Mouse (Mus musculus) stomach, embryonic 14.5 days (tissue): ENCODE results near the gene Insig1. TPM values are rescaled to one million over a fixed set of nuclear protein-coding genes. Genes with fewer than 3 reads are reported as not detected.

Experiments used
- ATAC-seq: fragments of 200-750 bp; cut with Nextera tagmentation; 2 replicates; pipeline ENCODE4 v1.8.0; 2017; ENCODE audit warnings: low read depth, moderate TSS enrichment; ENCODE audit not compliant: insufficient number of reproducible peaks, insufficient read depth, low FRiP score
- H3K27ac ChIP-seq: fragments of 300-500 bp; sonication (generic); 2 replicates; pipeline ENCODE4 v1.5.1; 2014; ENCODE audit warnings: mild to moderate bottlenecking, low read length, moderate library complexity, mixed read lengths
- H3K27me3 ChIP-seq: fragments of 300-500 bp; sonication (generic); 2 replicates; pipeline ENCODE4 v1.6.1; 2014; ENCODE audit warnings: low read length, control low read depth, mixed read lengths; ENCODE audit not compliant: control insufficient read depth, insufficient read depth
- H3K36me3 ChIP-seq: fragments of 300-500 bp; sonication (generic); 2 replicates; pipeline ENCODE4 v1.6.1; 2014; ENCODE audit warnings: mild to moderate bottlenecking, control low read depth, low read length, moderate library complexity, mixed read lengths; ENCODE audit not compliant: control insufficient read depth, insufficient read depth
- H3K4me1 ChIP-seq: fragments of 300-500 bp; sonication (generic); 2 replicates; pipeline ENCODE4 v1.6.1; 2014; ENCODE audit warnings: low read length, control low read depth, mixed read lengths; ENCODE audit not compliant: control insufficient read depth, insufficient read depth
- H3K4me2 ChIP-seq: fragments of 300-500 bp; sonication (generic); replicated peaks from 2 replicates; pipeline ENCODE4 v1.6.1; 2014; ENCODE audit warnings: low read depth, low read length, control low read depth
- H3K4me3 ChIP-seq: fragments of 300-500 bp; sonication (generic); 2 replicates; pipeline ENCODE4 v1.5.1; 2014; ENCODE audit warnings: low read depth, low read length, control low read depth
- H3K9ac ChIP-seq: fragments of 300-500 bp; sonication (generic); replicated peaks from 2 replicates; pipeline ENCODE4 v1.6.1; 2014; ENCODE audit warnings: low read depth, mild to moderate bottlenecking, control low read depth, low read length, moderate library complexity, mixed read lengths
- H3K9me3 ChIP-seq: fragments of 300-500 bp; sonication (generic); 2 replicates; pipeline ENCODE4 v1.6.1; 2016; ENCODE audit warnings: low read depth, low read length, control low read depth; ENCODE audit not compliant: control insufficient read depth
- WGBS: fragments of 180-500 bp; shearing (Covaris S2); extraction: QIAGEN DNeasy Blood & Tissue Kit; methylation state at CpG from one replicate; pipeline ENCODE4 v1.1.7; 2014; 5-methylcytosine and 5-hydroxymethylcytosine counted together
- polyA plus RNA-seq: library from polyadenylated mRNA; unstranded; fragments of >200 nt; fragmentation: Nextera tagmentation; extraction: Ambion mirVana; gene quantifications from 2 replicates; pipeline ENCODE4 v1.2.1, GENCODE M21; 2014

Gene Insig1
- polyA plus RNA-seq, 1 experiment from 2014 or later, result 69.4 TPM

DNA sequence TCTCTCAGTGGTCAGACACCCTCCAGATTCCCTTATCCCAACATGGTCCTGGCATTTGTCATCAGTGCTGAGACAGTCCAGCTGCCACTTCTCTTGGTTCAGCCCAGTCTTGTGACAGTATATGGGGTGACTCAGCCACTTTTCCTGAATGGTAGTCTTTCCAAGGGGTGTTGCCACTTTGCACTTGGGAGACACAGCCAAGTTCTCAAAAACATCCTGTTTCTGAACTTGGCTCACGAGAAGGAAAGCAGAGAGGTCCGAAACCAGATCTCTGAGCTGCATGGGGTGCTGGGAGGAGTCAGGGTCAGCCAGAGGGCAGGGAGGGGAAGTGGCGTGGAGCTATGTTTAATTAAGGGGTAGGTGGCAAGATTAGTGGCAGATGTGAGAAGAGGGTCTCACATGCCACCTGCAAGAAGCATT, 34.0 kb upstream of the Insig1 start:
- ATAC-seq, result no peak
- H3K4me2 ChIP-seq, result no peak overlapping the region
- 8% methylated on average over 3 of the region's 3 CpGs for WGBS

DNA sequence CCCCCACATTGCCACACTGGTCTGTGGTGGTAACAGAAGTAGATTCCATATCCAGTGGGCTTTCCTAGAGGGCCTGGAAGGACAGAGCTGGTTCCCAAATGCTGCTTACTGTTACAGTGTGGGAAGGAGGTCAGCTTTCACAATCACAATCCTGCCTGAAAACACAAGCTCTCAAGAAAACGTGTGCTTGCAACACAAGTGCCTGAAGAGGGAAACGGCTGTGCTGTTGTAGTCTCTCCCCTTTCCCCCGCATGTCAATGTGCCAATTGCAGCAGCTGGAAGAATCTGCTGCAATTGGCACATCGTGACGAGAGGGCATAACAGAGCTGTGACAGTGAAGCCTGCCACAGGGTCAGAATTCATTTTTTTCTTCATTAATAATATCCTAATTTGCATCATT, 33.5 kb upstream of the Insig1 start:
- Histone ChIP-seq H3K4me1 (peaks cover 18% of the 10 kb centered on the region), H3K4me2 (no peak overlapping the region), H3K27ac (peak overlapping the region; percentile 22; the same call in 1 of the 2 replicates), H3K9ac (no peak overlapping the region), H3K27me3 (no peaks in the 10 kb centered on the region), H3K9me3 (no peaks in the 10 kb centered on the region), H3K36me3 (no peaks in the 10 kb centered on the region), H3K4me3 (no peak overlapping the region)
- 31% methylated on average over 5 of the region's 5 CpGs for WGBS
- ATAC-seq, result no peak

More for the DNA sequence above, 34.0 kb upstream of the Insig1 start:
- 0 out of 2 replicates have a peak overlapping the region, but pooled peaks have one; percentile 22 for H3K27ac ChIP-seq
- no peaks in the 10 kb centered on the region for H3K27me3 ChIP-seq
- no peak overlapping the region for H3K9ac ChIP-seq
- peaks cover 18% of the 10 kb centered on the region for H3K4me1 ChIP-seq
- H3K4me3 ChIP-seq, result no peak overlapping the region
- no peaks in the 10 kb centered on the region for H3K9me3 ChIP-seq
- H3K36me3 ChIP-seq, result no peaks in the 10 kb centered on the region

- H3K4me2 ChIP-seq, result no peak overlapping the region
- ATAC-seq, result peak; percentile 25
- no peak overlapping the region for H3K4me3 ChIP-seq
- H3K9ac ChIP-seq, result no peak overlapping the region
- no peaks in the 10 kb centered on the region for H3K27me3 ChIP-seq
- H3K9me3 ChIP-seq, result no peaks in the 10 kb centered on the region
- no peak overlapping the region; the same call in 1 of the 2 replicates for H3K27ac ChIP-seq
- H3K4me1 ChIP-seq, result peaks cover 18% of the 10 kb centered on the region
- WGBS, result 11% methylated on average over 2 of the region's 2 CpGs
- no peaks in the 10 kb centered on the region for H3K36me3 ChIP-seq
Observed at GRCm38 (mm10) chr5:28038115-28038514, 33.0 kb upstream of the Insig1 start.

GRCm38 (mm10) chr5:28039746-28040655, 31.2 kb upstream of the Insig1 start:
- H3K9ac ChIP-seq, result no peak overlapping the region
- WGBS, result 75% methylated on average over 7 of the region's 7 CpGs
- no peaks in the 10 kb centered on the region for H3K36me3 ChIP-seq
- H3K9me3 ChIP-seq, result no peaks in the 10 kb centered on the region
- ATAC-seq, result no peak
- H3K27ac ChIP-seq, result no peak overlapping the region
- H3K4me1 ChIP-seq, result peaks cover 18% of the 10 kb centered on the region
- no peak overlapping the region for H3K4me2 ChIP-seq
- no peaks in the 10 kb centered on the region for H3K27me3 ChIP-seq
- H3K4me3 ChIP-seq, result no peak overlapping the region

DNA sequence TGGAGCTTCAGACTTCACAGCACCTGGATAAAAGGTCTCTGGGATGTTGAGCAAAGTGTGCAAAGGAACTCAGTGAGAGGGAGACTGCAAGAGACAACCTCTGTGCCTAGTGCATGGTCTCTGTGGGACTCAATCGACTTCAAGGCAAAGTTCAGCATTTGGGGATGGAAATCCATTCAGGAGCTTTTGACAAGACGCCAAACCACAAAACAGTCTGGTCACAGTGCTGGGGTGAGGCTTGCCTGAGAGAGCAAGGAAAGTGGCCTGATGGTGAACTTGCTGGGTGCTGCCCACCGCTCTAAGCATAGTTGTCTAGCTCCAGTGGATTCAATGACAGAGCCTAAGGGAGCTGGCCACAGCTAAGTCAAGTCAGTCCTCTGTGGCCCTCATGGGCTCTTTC, 30.4 kb upstream of the Insig1 start:
- Histone ChIP-seq H3K9me3 (no peaks in the 10 kb centered on the region), H3K4me2 (no peak overlapping the region), H3K4me1 (peaks cover 18% of the 10 kb centered on the region), H3K27ac (no peak overlapping the region), H3K9ac (no peak overlapping the region), H3K4me3 (no peak overlapping the region), H3K27me3 (no peaks in the 10 kb centered on the region), H3K36me3 (no peaks in the 10 kb centered on the region)
- 93% methylated on average over 3 of the region's 3 CpGs for WGBS
- ATAC-seq, result no peak

DNA sequence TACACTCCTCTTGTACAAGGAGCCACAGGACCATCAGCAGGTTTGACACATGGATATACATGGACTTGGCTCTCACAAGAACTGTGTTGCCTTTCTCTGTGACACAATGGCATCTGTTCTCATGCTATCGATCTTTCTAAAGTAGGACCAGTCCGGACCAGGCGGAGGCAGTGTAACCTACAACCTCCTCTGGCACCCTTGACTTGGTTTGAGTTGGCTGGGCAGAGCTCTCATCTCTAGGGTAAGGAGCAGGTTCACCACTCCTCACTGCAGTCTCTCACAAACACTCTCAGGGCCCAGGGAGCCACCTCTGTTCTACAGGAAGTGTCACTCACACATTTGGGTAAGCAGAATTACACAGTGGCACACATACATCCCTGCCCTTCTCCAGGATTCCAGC, 29.1 kb upstream of the Insig1 start:
- no peaks in the 10 kb centered on the region for H3K27me3 ChIP-seq
- no peak overlapping the region for H3K4me2 ChIP-seq
- no peaks in the 10 kb centered on the region for H3K36me3 ChIP-seq
- WGBS, result 83% methylated on average over 3 of the region's 3 CpGs
- no peak for ATAC-seq
- H3K9ac ChIP-seq, result no peak overlapping the region; the same call in 1 of the 2 replicates
- no peak overlapping the region for H3K4me3 ChIP-seq
- peaks cover 15% of the 10 kb centered on the region for H3K4me1 ChIP-seq
- H3K9me3 ChIP-seq, result no peaks in the 10 kb centered on the region
- H3K27ac ChIP-seq, result no peak overlapping the region

DNA sequence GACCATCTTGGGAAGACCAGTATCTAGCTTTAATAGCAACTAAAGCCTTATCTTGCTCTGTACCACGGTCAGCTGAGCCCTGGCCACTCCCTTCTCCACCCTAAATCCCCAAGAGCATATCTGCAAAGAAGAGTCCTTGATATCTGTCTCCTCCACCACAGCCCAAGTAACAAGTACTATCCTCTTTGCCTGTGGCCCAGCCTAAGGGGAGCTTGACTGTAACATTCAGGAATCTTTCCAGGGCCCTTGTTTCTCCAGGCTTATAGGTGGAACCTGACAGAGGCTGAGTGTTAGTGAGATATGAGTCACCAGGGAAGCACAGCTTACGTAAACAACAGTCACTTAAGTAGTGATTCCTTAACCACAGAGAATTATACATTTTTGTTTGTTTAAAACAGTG, 28.4 kb upstream of the Insig1 start:
- H3K4me3 ChIP-seq, result no peak overlapping the region
- H3K4me2 ChIP-seq, result no peak overlapping the region
- H3K4me1 ChIP-seq, result peaks cover 7% of the 10 kb centered on the region; the same call in 1 of the 2 replicates
- 36% methylated on average over 2 of the region's 2 CpGs for WGBS
- no peaks in the 10 kb centered on the region for H3K27me3 ChIP-seq
- H3K27ac ChIP-seq, result no peak overlapping the region
- ATAC-seq, result no peak
- no peak overlapping the region for H3K9ac ChIP-seq
- no peaks in the 10 kb centered on the region for H3K9me3 ChIP-seq
- no peaks in the 10 kb centered on the region for H3K36me3 ChIP-seq

- 68% methylated on average over 5 of the region's 5 CpGs for WGBS
- H3K9me3 ChIP-seq, result no peaks in the 10 kb centered on the region
- H3K27me3 ChIP-seq, result no peaks in the 10 kb centered on the region
- H3K4me3 ChIP-seq, result no peak overlapping the region
- H3K36me3 ChIP-seq, result no peaks in the 10 kb centered on the region
- no peak overlapping the region for H3K27ac ChIP-seq
- no peak overlapping the region for H3K9ac ChIP-seq
- no peak overlapping the region for H3K4me2 ChIP-seq
- no peak for ATAC-seq
- peaks cover under 1% of the 10 kb centered on the region; the same call in 1 of the 2 replicates for H3K4me1 ChIP-seq
Observed at GRCm38 (mm10) chr5:28043386-28043785, 27.8 kb upstream of the Insig1 start.
